In genomic region chr16:78930382-78931286, GRCm38 (mm10) we compare ENCODE assay signal across 8 mouse cellular contexts. TPM values are rescaled to one million over a fixed set of nuclear protein-coding genes. Genes with fewer than 3 reads are reported as not detected.
A peak's percentile ranks its signal among the peaks of the same experiment; 100 is the strongest.
DNase-seq lines count a peak whose midpoint lies in the region; ATAC-seq lines count a peak whose summit lies in the region.

Gene Chodl, plus strand, starts transcription at chr16:78930948.

- WGBS in neural tube, embryonic 12.5 days: 12% methylated on average over 19 of the region's 19 CpGs

- DNase-seq in cerebellum, adult 11 months: peak; percentile 0
- DNase-seq in cerebellum, adult 11-12 months: no peak
- peak; percentile 8 to 11 for DNase-seq in right cerebral cortex, adult 2 months (ENCODE audit: low spot score in 2 of 2)
- no peak for DNase-seq in right cerebral cortex, postnatal 36 days (ENCODE audit: low spot score in 2 of 2)
- peak; percentile 20 to 26 for DNase-seq in gastrocnemius, postnatal 36 days
- peak; percentile 3 for DNase-seq in left cerebral cortex, postnatal 14 days (ENCODE audit: low spot score in 2 of 2)
- DNase-seq in spleen, postnatal 4 days (ENCODE audit: low spot score in 2 of 2): no peak

- H3K4me3 ChIP-seq in neural tube, embryonic 12.5 days: peak within 1 kb of the TSS; percentile 43

- H3K27me3 ChIP-seq in neural tube, embryonic 12.5 days (replicated peaks): 0 out of 2 replicates have a peak, but pooled peaks cover 3% of the 10 kb centered on the region

- H3K4me2 ChIP-seq in neural tube, embryonic 12.5 days (replicated peaks): peak within 1 kb of the TSS; percentile 95

- H3K9me3 ChIP-seq in neural tube, embryonic 12.5 days: no peaks in the 10 kb centered on the region

- peak within 1 kb of the TSS; percentile 55; the same call in 1 of the 2 replicates for H3K9ac ChIP-seq in neural tube, embryonic 12.5 days

- H3K27ac ChIP-seq in neural tube, embryonic 12.5 days: no peak within 1 kb of the TSS

- H3K4me1 ChIP-seq in neural tube, embryonic 12.5 days: peaks cover 7% of the 10 kb centered on the region; the same call in 1 of the 2 replicates

- no peaks in the 10 kb centered on the region for H3K36me3 ChIP-seq in neural tube, embryonic 12.5 days

- intact Hi-C loops in gastrocnemius, postnatal 36 days (cut with DNase I): loop anchor here (5.0 kb wide), 1 partner anchor 288 kb away; no protein-coding TSS in a partner anchor
- intact Hi-C loops in left cerebral cortex, postnatal 14 days (cut with DNase I): no loop called here

- ATAC-seq in neural tube, embryonic 12.5 days (ENCODE audit: low FRiP score, low read depth): peak; percentile 79

RNA-seq across cellular contexts. Expression of gene Chodl, which starts in this region (rescaled TPM):
- 1 to 10 TPM; 8.4 to 9.2 TPM for total RNA-seq in gastrocnemius, postnatal 36 days (2021)
- 1 to 10 TPM; 1.3 to 3.7 TPM for total RNA-seq in left cerebral cortex, postnatal 14 days (2021)
- 17.0 and 20.5 TPM in 2 replicates for polyA plus RNA-seq in neural tube, embryonic 12.5 days (2016; fragmentation: Nextera tagmentation; extraction: Ambion mirVana)

Comparison
In these comparisons a context has a peak if more than half of its experiments do, and no peak if none do; other contexts are left out.
1. DNase-seq: peak in cerebellum, adult 11 months (single experiment), right cerebral cortex, adult 2 months (2 of 2), gastrocnemius, postnatal 36 days (2 of 2) and left cerebral cortex, postnatal 14 days (2 of 2); none in cerebellum, adult 11-12 months (single experiment), right cerebral cortex, postnatal 36 days (0 of 2) and spleen, postnatal 4 days (0 of 2).